Mouse (Mus musculus): ENCODE results near the gene Slc25a31. TPM values are rescaled to one million over a fixed set of nuclear protein-coding genes. Genes with fewer than 3 reads are reported as not detected.

The Slc25a31 gene
- polyA plus RNA-seq, 1 experiment from 2014 or later: 0.30 TPM

- Histone ChIP-seq H3K27ac (ENCODE audit: low read length) (no peak overlapping the region), H3K36me3 (ENCODE audit: control insufficient read depth, insufficient read depth, low read length) (no peaks in the 10 kb centered on the region; the same call in 1 of the 2 replicates), H3K9ac (ENCODE audit: low read length) (no peak overlapping the region), H3K4me2 (ENCODE audit: low read depth, low read length) (no peak overlapping the region), H3K9me3 (replicated peaks; ENCODE audit: control insufficient read depth, low read length) (no peaks in the 10 kb centered on the region), H3K4me3 (replicated peaks; ENCODE audit: low read length) (no peak overlapping the region), H3K4me1 (ENCODE audit: control insufficient read depth, insufficient read depth, low read length) (peaks cover 3% of the 10 kb centered on the region; the same call in 1 of the 2 replicates), H3K27me3 (ENCODE audit: control insufficient read depth, insufficient read depth, low read length) (no peaks in the 10 kb centered on the region)
- 100% methylated on average over 2 of the region's 2 CpGs for WGBS
- ATAC-seq (ENCODE audit: insufficient read depth, low FRiP score): no peak
Measured at GRCm38 (mm10) chr3:40695162-40695561, 13.5 kb upstream of the Slc25a31 start.

DNA sequence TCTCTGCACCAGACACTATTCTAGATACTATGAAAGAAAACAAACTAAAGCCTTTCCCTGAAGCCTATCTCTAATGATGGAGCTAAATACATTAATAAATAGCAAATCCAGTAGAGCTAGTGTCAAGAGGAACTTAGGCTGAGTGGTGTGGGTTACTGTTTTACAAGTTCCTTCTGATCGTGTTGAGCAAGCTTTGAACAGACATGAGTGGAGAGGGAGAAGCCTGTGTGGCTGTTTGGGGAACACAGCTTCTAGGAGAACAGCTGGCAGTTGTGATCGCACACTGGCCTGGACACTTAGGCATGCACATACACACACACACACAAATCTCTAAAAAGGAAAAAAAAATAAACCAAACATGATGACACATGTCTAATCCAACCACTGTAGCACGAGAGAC, 9.8 kb upstream of the Slc25a31 start:
- ATAC-seq (ENCODE audit: insufficient read depth, low FRiP score): no peak
- Histone ChIP-seq H3K9me3 (replicated peaks; ENCODE audit: control insufficient read depth, low read length) (no peaks in the 10 kb centered on the region), H3K9ac (ENCODE audit: low read length) (no peak overlapping the region)

GRCm38 (mm10) chr3:40704816-40705430, 3.7 kb upstream of the Slc25a31 start:
- Histone ChIP-seq H3K36me3 (ENCODE audit: control insufficient read depth, insufficient read depth, low read length) (no peaks in the 10 kb centered on the region), H3K9ac (ENCODE audit: low read length) (no peak overlapping the region), H3K4me1 (ENCODE audit: control insufficient read depth, insufficient read depth, low read length) (no peaks in the 10 kb centered on the region), H3K9me3 (replicated peaks; ENCODE audit: control insufficient read depth, low read length) (no peaks in the 10 kb centered on the region), H3K4me3 (replicated peaks; ENCODE audit: low read length) (no peak overlapping the region), H3K4me2 (ENCODE audit: low read depth, low read length) (no peak overlapping the region), H3K27me3 (ENCODE audit: control insufficient read depth, insufficient read depth, low read length) (no peaks in the 10 kb centered on the region), H3K27ac (ENCODE audit: low read length) (no peak overlapping the region)
- 68% methylated on average over 5 of the region's 5 CpGs for whole genome bisulfite sequencing
- ATAC-seq (ENCODE audit: insufficient read depth, low FRiP score): no peak

More for the DNA sequence above, 9.8 kb upstream of the Slc25a31 start:
- WGBS: 75% methylated on average over 3 of the region's 3 CpGs
- Histone ChIP-seq H3K36me3 (ENCODE audit: control insufficient read depth, insufficient read depth, low read length) (no peaks in the 10 kb centered on the region; the same call in 1 of the 2 replicates), H3K27me3 (ENCODE audit: control insufficient read depth, insufficient read depth, low read length) (no peaks in the 10 kb centered on the region), H3K4me2 (ENCODE audit: low read depth, low read length) (no peak overlapping the region), H3K4me3 (replicated peaks; ENCODE audit: low read length) (no peak overlapping the region), H3K4me1 (ENCODE audit: control insufficient read depth, insufficient read depth, low read length) (peaks cover 3% of the 10 kb centered on the region; the same call in 1 of the 2 replicates), H3K27ac (ENCODE audit: low read length) (no peak overlapping the region)

DNA sequence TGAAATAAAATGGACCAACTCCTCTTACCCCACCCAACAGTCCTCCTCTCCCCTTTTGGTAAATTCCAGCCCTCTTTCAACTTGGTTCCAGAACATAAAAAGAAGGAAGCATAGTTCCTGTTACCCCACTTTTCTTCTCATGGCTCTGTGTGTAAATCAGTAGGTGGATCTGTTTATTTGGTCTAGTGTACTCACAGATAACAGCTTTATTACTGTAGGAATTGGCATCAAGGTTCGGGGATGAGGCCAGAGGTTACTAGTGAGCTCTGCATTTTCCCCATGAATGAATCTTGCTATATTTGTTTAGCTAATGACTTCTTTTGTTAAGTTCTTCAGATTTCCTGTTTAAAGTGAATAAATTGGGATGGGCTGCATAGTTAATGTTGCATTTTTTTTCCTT, 7.4 kb downstream of the Slc25a31 start:
- H3K36me3 ChIP-seq (ENCODE audit: control insufficient read depth, insufficient read depth, low read length): no peaks in the 10 kb centered on the region
- WGBS: 26% methylated on average over 1 of the region's 1 CpGs

DNA sequence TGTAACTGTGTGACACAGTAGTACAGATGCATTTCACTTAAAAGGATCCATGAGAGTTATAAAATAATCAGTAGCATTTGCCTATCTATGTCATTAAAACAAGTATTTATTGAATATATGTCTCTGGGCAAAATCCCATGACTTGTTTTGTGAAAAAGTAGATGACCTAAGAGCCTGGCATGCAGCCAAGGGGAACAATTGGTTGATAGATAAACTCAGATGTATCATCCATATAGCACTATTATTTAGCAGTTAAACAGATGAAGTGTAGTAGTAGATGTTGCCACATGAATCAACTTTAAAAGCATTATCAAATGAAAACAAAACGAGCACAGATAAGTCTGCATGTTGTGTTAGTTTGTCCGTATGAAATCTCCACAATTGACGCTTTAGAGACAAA, 10.4 kb downstream of the Slc25a31 start:
- no peak overlapping the region for H3K27ac ChIP-seq (ENCODE audit: low read length)
- H3K4me3 ChIP-seq (replicated peaks; ENCODE audit: low read length): no peak overlapping the region
- H3K27me3 ChIP-seq (ENCODE audit: control insufficient read depth, insufficient read depth, low read length): no peaks in the 10 kb centered on the region
- no peak overlapping the region for H3K4me2 ChIP-seq (ENCODE audit: low read depth, low read length)
- no peaks in the 10 kb centered on the region for H3K4me1 ChIP-seq (ENCODE audit: control insufficient read depth, insufficient read depth, low read length)
- H3K9ac ChIP-seq (ENCODE audit: low read length): no peak overlapping the region
- WGBS: 70% methylated on average over 3 of the region's 3 CpGs
- no peaks in the 10 kb centered on the region for H3K36me3 ChIP-seq (ENCODE audit: control insufficient read depth, insufficient read depth, low read length)
- ATAC-seq (ENCODE audit: insufficient read depth, low FRiP score): no peak
- H3K9me3 ChIP-seq (replicated peaks; ENCODE audit: control insufficient read depth, low read length): no peaks in the 10 kb centered on the region

More for the DNA sequence above, 7.4 kb downstream of the Slc25a31 start:
- Histone ChIP-seq H3K4me3 (replicated peaks; ENCODE audit: low read length) (no peak overlapping the region), H3K27ac (ENCODE audit: low read length) (no peak overlapping the region), H3K4me2 (ENCODE audit: low read depth, low read length) (no peak overlapping the region), H3K9me3 (replicated peaks; ENCODE audit: control insufficient read depth, low read length) (no peaks in the 10 kb centered on the region), H3K4me1 (ENCODE audit: control insufficient read depth, insufficient read depth, low read length) (no peaks in the 10 kb centered on the region), H3K9ac (ENCODE audit: low read length) (no peak overlapping the region), H3K27me3 (ENCODE audit: control insufficient read depth, insufficient read depth, low read length) (no peaks in the 10 kb centered on the region)
- ATAC-seq (ENCODE audit: insufficient read depth, low FRiP score): no peak

GRCm38 (mm10) chr3:40738381-40738912, 29.8 kb downstream of the Slc25a31 start:
- no peak overlapping the region for H3K4me3 ChIP-seq (replicated peaks; ENCODE audit: low read length)
- H3K4me2 ChIP-seq (ENCODE audit: low read depth, low read length): no peak overlapping the region
- H3K4me1 ChIP-seq (ENCODE audit: control insufficient read depth, insufficient read depth, low read length): no peaks in the 10 kb centered on the region
- H3K36me3 ChIP-seq (ENCODE audit: control insufficient read depth, insufficient read depth, low read length): no peaks in the 10 kb centered on the region
- H3K9me3 ChIP-seq (replicated peaks; ENCODE audit: control insufficient read depth, low read length): no peaks in the 10 kb centered on the region
- 80% methylated on average over 6 of the region's 6 CpGs for whole genome bisulfite sequencing
- no peak for ATAC-seq (ENCODE audit: insufficient read depth, low FRiP score)
- no peak overlapping the region for H3K9ac ChIP-seq (ENCODE audit: low read length)
- no peak overlapping the region for H3K27ac ChIP-seq (ENCODE audit: low read length)
- no peaks in the 10 kb centered on the region for H3K27me3 ChIP-seq (ENCODE audit: control insufficient read depth, insufficient read depth, low read length)

GRCm38 (mm10) chr3:40744024-40744835, 35.6 kb downstream of the Slc25a31 start, which contains the start of gene Hspa4l:
TSS of gene Hspa4l (plus strand) at chr3:40744495.
- ATAC-seq (ENCODE audit: insufficient read depth, low FRiP score): no peak
- H3K4me1 ChIP-seq (ENCODE audit: control insufficient read depth, insufficient read depth, low read length): peaks cover 12% of the 10 kb centered on the region; the same call in 1 of the 2 replicates
- 27% methylated on average over 16 of the region's 16 CpGs for WGBS

GRCm38 (mm10) chr3:40744836-40745660, 36.4 kb downstream of the Slc25a31 start:
- Histone ChIP-seq H3K36me3 (ENCODE audit: control insufficient read depth, insufficient read depth, low read length) (no peaks in the 10 kb centered on the region), H3K4me3 (replicated peaks; ENCODE audit: low read length) (peak overlapping the region; percentile 73), H3K27ac (ENCODE audit: low read length) (peak overlapping the region; percentile 73), H3K27me3 (ENCODE audit: control insufficient read depth, insufficient read depth, low read length) (no peaks in the 10 kb centered on the region), H3K4me2 (ENCODE audit: low read depth, low read length) (peak overlapping the region; percentile 98), H3K4me1 (ENCODE audit: control insufficient read depth, insufficient read depth, low read length) (peaks cover 12% of the 10 kb centered on the region; the same call in 1 of the 2 replicates), H3K9ac (ENCODE audit: low read length) (peak overlapping the region; percentile 77), H3K9me3 (replicated peaks; ENCODE audit: control insufficient read depth, low read length) (no peaks in the 10 kb centered on the region)
- WGBS: under 1% methylated on average over 88 of the region's 93 CpGs
- peak; percentile 97 for ATAC-seq (ENCODE audit: insufficient read depth, low FRiP score)

More at GRCm38 (mm10) chr3:40744024-40744835, 35.6 kb downstream of the Slc25a31 start, which contains the start of gene Hspa4l:
- no peaks in the 10 kb centered on the region for H3K36me3 ChIP-seq (ENCODE audit: control insufficient read depth, insufficient read depth, low read length)
- peak within 1 kb of the TSS; percentile 73 for H3K27ac ChIP-seq (ENCODE audit: low read length)
- H3K27me3 ChIP-seq (ENCODE audit: control insufficient read depth, insufficient read depth, low read length): no peaks in the 10 kb centered on the region
- H3K9ac ChIP-seq (ENCODE audit: low read length): peak within 1 kb of the TSS; percentile 77
- peak within 1 kb of the TSS; percentile 73 for H3K4me3 ChIP-seq (replicated peaks; ENCODE audit: low read length)
- H3K4me2 ChIP-seq (ENCODE audit: low read depth, low read length): peak within 1 kb of the TSS; percentile 98
- H3K9me3 ChIP-seq (replicated peaks; ENCODE audit: control insufficient read depth, low read length): no peaks in the 10 kb centered on the region

Measured in stomach, embryonic 16.5 days (tissue).